In genomic region chr16:48405674-48406403, GRCm38 (mm10) we compare ENCODE assay signal across 24 mouse cellular contexts. TPM values are rescaled to one million over a fixed set of nuclear protein-coding genes. Genes with fewer than 3 reads are reported as not detected.
DNase-seq lines count a peak whose midpoint lies in the region; ATAC-seq lines count a peak whose summit lies in the region.
"Had no signal": no experiment of that assay in that cellular context is flagged by ENCODE, and none has a peak within 500 bp of the region (broad histone marks: within the 10 kb centered on the region; RNA-seq: fewer than 3 reads in every experiment).

No protein-coding gene starts in this region.

- H3K4me1 ChIP-seq in hindbrain, embryonic 11.5 days (replicated peaks; ENCODE audit: control insufficient read depth, insufficient read depth, low read length): no peaks in the 10 kb centered on the region
- H3K4me1 ChIP-seq in hindbrain, embryonic 10.5 days (replicated peaks): peaks cover 7% of the 10 kb centered on the region; the same call in 1 of the 2 replicates
- H3K4me1 ChIP-seq: forebrain, embryonic 15.5 days; heart, embryonic 13.5 days; liver, embryonic 15.5 days; megakaryocyte, embryonic 14.5 days had no signal

- no peak overlapping the region for H3K4me3 ChIP-seq in hindbrain, embryonic 11.5 days (ENCODE audit: low read depth, low read length)
- no peak overlapping the region for H3K4me3 ChIP-seq in hindbrain, embryonic 10.5 days
- H3K4me3 ChIP-seq: forebrain, embryonic 15.5 days; gastrocnemius, adult 2 months; heart, embryonic 13.5 days; liver, embryonic 15.5 days; megakaryocyte, embryonic 14.5 days had no signal

- no peak overlapping the region for H3K9ac ChIP-seq in hindbrain, embryonic 11.5 days (ENCODE audit: low read depth, low read length)
- H3K9ac ChIP-seq: forebrain, embryonic 15.5 days; heart, embryonic 13.5 days; liver, embryonic 15.5 days had no signal

- DNase-seq in adrenal gland, adult 2 months: peak; percentile 47
- DNase-seq in adrenal gland, postnatal 4 days (ENCODE audit: low spot score in 2 of 2): no peak
- DNase-seq in hindbrain, embryonic 11.5 days (ENCODE audit: low spot score): no peak
- DNase-seq in hindbrain, embryonic 10.5 days (ENCODE audit: low spot score): no peak
- DNase-seq in ovary, adult 18-20 months (ENCODE audit: low spot score): peak; percentile 4
- DNase-seq in ovary, postnatal 14 days (ENCODE audit: low spot score): no peak
- DNase-seq in right cerebral cortex, adult 2 months (ENCODE audit: low spot score in 2 of 2): no peak
- DNase-seq in lung, postnatal 36 days: no peak
- DNase-seq: cerebellum, adult 9-10 months; gastrocnemius, adult 2 months; heart, postnatal 36 days; right cerebral cortex, postnatal 25 days; thymus, postnatal 25 days had no signal

- H3K36me3 ChIP-seq in hindbrain, embryonic 11.5 days (ENCODE audit: control insufficient read depth, insufficient read depth, low read length): no peaks in the 10 kb centered on the region
- H3K36me3 ChIP-seq in hindbrain, embryonic 10.5 days: no peaks in the 10 kb centered on the region
- H3K36me3 ChIP-seq: forebrain, embryonic 15.5 days; heart, embryonic 13.5 days; liver, embryonic 15.5 days had no signal

- no peaks in the 10 kb centered on the region for H3K27me3 ChIP-seq in hindbrain, embryonic 11.5 days (ENCODE audit: control insufficient read depth, insufficient read depth, low read length)
- no peaks in the 10 kb centered on the region for H3K27me3 ChIP-seq in hindbrain, embryonic 10.5 days (ENCODE audit: insufficient read depth, poor library complexity, severe bottlenecking)
- H3K27me3 ChIP-seq: forebrain, embryonic 15.5 days; heart, embryonic 13.5 days; liver, embryonic 15.5 days; megakaryocyte, embryonic 14.5 days had no signal

- no peak overlapping the region for H3K27ac ChIP-seq in hindbrain, embryonic 11.5 days (ENCODE audit: low read depth, low read length)
- H3K27ac ChIP-seq in hindbrain, embryonic 10.5 days: no peak overlapping the region
- H3K27ac ChIP-seq: forebrain, embryonic 15.5 days; gastrocnemius, adult 2 months; heart, embryonic 13.5 days; hindbrain, postnatal 0 days; liver, embryonic 15.5 days had no signal

- 62% methylated on average over 10 of the region's 10 CpGs for WGBS in hindbrain, embryonic 11.5 days
- 66% methylated on average over 10 of the region's 10 CpGs for WGBS in hindbrain, embryonic 10.5 days

- no peak overlapping the region for H3K4me2 ChIP-seq in hindbrain, embryonic 11.5 days (replicated peaks; ENCODE audit: low read depth, low read length)
- H3K4me2 ChIP-seq: forebrain, embryonic 15.5 days; heart, embryonic 13.5 days; liver, embryonic 15.5 days had no signal

- no peaks in the 10 kb centered on the region for H3K9me3 ChIP-seq in hindbrain, embryonic 11.5 days (ENCODE audit: control insufficient read depth, low read length)
- H3K9me3 ChIP-seq in hindbrain, embryonic 10.5 days: no peaks in the 10 kb centered on the region
- H3K9me3 ChIP-seq: forebrain, embryonic 15.5 days; heart, embryonic 13.5 days; liver, embryonic 15.5 days; megakaryocyte, embryonic 14.5 days had no signal

- ATAC-seq in hindbrain, embryonic 11.5 days (ENCODE audit: low FRiP score): peak; percentile 56; the same call in 1 of the 2 replicates
- ATAC-seq: forebrain, embryonic 15.5 days; hindbrain, postnatal 0 days; lung, postnatal 0 days had no signal

RNA-seq across cellular contexts. Expression of gene Gm5485, which starts 6.4 kb away (rescaled TPM):
- total RNA-seq in adrenal gland, adult 2 months (2021): not detected
- not detected in 2 replicates for polyA plus RNA-seq in adrenal gland, adult 2 months (2012; rRNA removed)
- total RNA-seq in adrenal gland, postnatal 4 days (2021): not detected
- not detected in 2 replicates for polyA plus RNA-seq in hindbrain, embryonic 11.5 days (2014; fragmentation: Nextera tagmentation; extraction: Ambion mirVana)
- not detected in 2 replicates for polyA plus RNA-seq in hindbrain, embryonic 10.5 days (2016; fragmentation: Nextera tagmentation; extraction: Ambion mirVana)
- total RNA-seq: gastrocnemius, adult 2 months; granulocyte monocyte progenitor cell, adult 5-6 weeks; heart, postnatal 36 days; hindbrain, postnatal 0 days; layer of hippocampus, postnatal 10 days; MEL had no signal
- polyA plus RNA-seq: cortical plate, adult 2 months; forebrain, embryonic 15.5 days; heart, embryonic 13.5 days; hindbrain, postnatal 0 days; limb, embryonic 14.5 days; liver, embryonic 15.5 days had no signal

RNA-seq across cellular contexts. Expression of gene Morc1, which starts 25.2 kb away (rescaled TPM):
- not detected for total RNA-seq in adrenal gland, adult 2 months (2021)
- polyA plus RNA-seq in adrenal gland, adult 2 months (2012; rRNA removed): not detected in 2 replicates
- under 1 TPM in 1 of 2 experiments, not detected in 1; 0.11 TPM for total RNA-seq in adrenal gland, postnatal 4 days (2021)
- 0.10 TPM in 1 of 2 replicates, not detected in the other for polyA plus RNA-seq in hindbrain, embryonic 11.5 days (2014; fragmentation: Nextera tagmentation; extraction: Ambion mirVana)
- polyA plus RNA-seq in hindbrain, embryonic 10.5 days (2016; fragmentation: Nextera tagmentation; extraction: Ambion mirVana): not detected in 2 replicates
- total RNA-seq: gastrocnemius, adult 2 months; granulocyte monocyte progenitor cell, adult 5-6 weeks; heart, postnatal 36 days; MEL had no signal
- polyA plus RNA-seq: forebrain, embryonic 15.5 days; liver, embryonic 15.5 days had no signal

Comparison
In these comparisons a context has a peak if more than half of its experiments do, and no peak if none do; other contexts are left out.
1. DNase-seq: peak in adrenal gland, adult 2 months (single experiment) and ovary, adult 18-20 months (single experiment); none in adrenal gland, postnatal 4 days (0 of 2), hindbrain, embryonic 11.5 days (single experiment), hindbrain, embryonic 10.5 days (single experiment), ovary, postnatal 14 days (single experiment), right cerebral cortex, adult 2 months (0 of 2) and lung, postnatal 36 days (single experiment).